Mouse (Mus musculus) right cerebral cortex, adult 2 months (tissue): Measurements from ENCODE around the gene Prr22.

Source experiments
- DNase-seq, 2 experiments: peaks; one replicate each; pipeline ENCODE4 v3.0.0; 2021 to 2022; ENCODE audit warnings: low spot score in 2 of 2

Gene Prr22

GRCm38 (mm10) chr17:56769950-56770349, at the start of gene Prr22:
Gene Prr22, plus strand, starts transcription at chr17:56770250.
- no peak for DNase-seq

DNA sequence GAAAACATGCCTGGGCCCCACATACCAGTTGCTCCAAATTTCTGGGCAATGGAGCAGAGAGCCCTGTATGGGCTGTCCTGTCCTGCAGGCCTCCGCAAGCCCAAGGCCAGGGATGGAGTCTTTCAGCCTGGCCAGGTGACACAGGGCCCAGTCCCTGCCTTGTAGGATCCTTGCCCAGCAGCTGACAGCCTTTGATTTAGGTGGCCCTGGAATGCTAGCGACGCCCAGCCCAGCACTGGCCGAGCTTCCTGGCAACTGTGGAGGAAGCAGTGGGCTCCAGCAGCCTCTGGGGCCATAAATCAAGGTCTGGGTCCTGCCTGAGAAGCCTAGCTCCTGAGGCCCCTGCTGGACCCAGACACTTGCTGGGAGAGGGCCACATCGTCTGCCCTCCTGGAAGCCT, 47.6 kb upstream of the Prr22 start:
- no peak for DNase-seq

- no peak for DNase-seq
These were observed 46.5 kb upstream of the Prr22 start for GRCm38 (mm10) chr17:56723419-56724161.

DNA sequence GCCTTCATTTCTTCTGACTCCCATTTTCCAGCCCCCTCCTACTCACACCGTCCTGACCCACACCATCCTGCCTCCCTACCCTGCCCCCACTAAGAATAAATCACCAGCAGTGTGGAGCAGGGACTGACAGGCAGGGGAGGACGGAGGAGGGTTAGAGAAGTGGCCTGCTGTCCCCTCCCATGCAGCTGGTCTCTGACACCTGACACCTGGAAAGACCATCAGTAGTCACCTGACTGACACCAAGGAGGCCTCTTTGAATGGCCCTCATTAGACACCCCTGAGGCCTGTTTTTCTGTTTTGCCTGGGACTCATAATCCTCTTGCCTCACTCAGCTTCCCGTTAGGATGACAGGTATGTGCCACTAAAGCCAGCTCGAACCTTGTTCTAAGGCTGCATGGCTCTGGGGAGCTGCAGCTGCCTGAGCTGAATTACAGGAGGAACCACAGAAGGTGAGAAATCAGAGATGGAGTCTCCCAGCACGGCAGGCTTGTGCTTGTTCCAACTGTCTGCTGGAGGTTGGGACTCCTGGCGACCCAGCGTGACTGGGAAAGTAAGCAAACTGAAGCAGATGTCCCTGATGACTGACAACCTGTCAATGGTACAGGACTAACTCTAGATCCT, 42.9 kb upstream of the Prr22 start:
- no peak for DNase-seq

DNA sequence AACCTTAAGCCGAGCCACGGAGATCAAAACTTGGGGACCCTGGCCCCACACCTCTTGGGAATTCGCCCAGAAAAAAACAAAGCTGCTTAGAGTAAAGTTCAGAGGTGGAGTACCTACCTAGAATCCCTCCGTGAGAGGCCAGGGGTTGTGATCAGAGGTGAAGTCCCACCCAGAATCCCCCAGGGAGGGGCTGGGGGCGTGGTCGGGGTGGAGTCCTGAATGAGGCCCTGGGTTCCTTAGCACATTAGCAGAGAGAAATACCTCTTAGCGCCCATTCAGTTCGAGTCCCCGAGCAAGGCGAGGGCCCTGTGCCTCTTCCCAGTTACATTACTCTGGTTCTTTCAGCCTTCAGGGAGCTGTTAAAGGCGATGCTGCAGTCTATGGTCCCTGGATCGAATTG, 42.4 kb upstream of the Prr22 start:
- no peak for DNase-seq

- no peak for DNase-seq
These were observed 41.9 kb upstream of the Prr22 start for GRCm38 (mm10) chr17:56728117-56728516.

- DNase-seq: no peak
These were observed 40.9 kb upstream of the Prr22 start for GRCm38 (mm10) chr17:56729151-56729550.

DNA sequence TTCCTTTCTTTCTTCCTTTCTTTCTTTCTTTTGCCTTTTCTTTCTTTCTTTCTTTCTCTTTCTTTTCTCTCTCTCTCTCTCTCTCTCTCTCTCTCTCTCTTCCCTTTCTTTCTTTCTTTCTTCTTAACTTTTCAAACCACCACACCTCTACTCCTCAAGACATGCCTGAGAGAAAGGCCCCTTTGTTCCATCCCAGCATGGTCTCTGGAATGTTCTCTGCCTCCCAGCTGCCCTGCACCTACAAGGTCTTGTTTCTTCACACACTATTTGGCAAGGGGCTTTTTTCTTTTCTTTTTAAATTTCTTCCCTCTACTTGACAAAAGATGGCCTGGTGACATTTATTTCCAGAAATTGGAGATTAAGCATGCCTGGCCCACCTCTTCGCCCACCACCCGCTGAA, 40.4 kb upstream of the Prr22 start:
- DNase-seq: no peak

- no peak for DNase-seq
These were observed 33.5 kb upstream of the Prr22 start for GRCm38 (mm10) chr17:56736534-56736933.

- DNase-seq: no peak
These were observed 31.8 kb upstream of the Prr22 start for GRCm38 (mm10) chr17:56738221-56738620.

GRCm38 (mm10) chr17:56740118-56740787, 29.8 kb upstream of the Prr22 start:
- DNase-seq: no peak

GRCm38 (mm10) chr17:56740788-56741160, 29.3 kb upstream of the Prr22 start:
- no peak for DNase-seq

- DNase-seq: no peak
These were observed 25.9 kb upstream of the Prr22 start for GRCm38 (mm10) chr17:56744173-56744572.

GRCm38 (mm10) chr17:56751404-56752072, 18.5 kb upstream of the Prr22 start:
- peak in 1 of 2 experiments; percentile 10 for DNase-seq

DNA sequence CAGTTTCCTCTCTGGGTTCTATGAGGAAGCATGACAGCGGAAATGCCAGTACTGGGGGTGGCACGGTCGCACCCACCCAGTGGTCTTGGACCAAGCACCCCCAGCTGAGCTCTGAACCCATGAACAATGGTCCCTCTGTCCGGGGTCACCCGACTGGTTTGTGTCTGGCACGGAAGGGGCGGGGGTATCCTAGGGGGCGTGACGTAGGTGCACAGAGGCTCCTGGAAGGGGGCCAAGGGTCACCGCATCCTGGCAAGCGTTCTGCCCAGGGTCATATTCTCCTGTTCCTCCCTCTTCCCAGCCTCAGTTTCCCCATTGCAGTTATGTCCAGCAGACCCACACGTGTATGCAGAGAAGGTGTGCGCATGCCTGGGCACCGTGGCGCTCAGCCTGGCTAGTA, 16.6 kb upstream of the Prr22 start:
- no peak for DNase-seq

- DNase-seq: no peak
These were observed 15.5 kb upstream of the Prr22 start for GRCm38 (mm10) chr17:56754271-56755185.

GRCm38 (mm10) chr17:56756703-56757399, 13.2 kb upstream of the Prr22 start:
- DNase-seq: peak in 1 of 2 experiments; percentile 10

DNA sequence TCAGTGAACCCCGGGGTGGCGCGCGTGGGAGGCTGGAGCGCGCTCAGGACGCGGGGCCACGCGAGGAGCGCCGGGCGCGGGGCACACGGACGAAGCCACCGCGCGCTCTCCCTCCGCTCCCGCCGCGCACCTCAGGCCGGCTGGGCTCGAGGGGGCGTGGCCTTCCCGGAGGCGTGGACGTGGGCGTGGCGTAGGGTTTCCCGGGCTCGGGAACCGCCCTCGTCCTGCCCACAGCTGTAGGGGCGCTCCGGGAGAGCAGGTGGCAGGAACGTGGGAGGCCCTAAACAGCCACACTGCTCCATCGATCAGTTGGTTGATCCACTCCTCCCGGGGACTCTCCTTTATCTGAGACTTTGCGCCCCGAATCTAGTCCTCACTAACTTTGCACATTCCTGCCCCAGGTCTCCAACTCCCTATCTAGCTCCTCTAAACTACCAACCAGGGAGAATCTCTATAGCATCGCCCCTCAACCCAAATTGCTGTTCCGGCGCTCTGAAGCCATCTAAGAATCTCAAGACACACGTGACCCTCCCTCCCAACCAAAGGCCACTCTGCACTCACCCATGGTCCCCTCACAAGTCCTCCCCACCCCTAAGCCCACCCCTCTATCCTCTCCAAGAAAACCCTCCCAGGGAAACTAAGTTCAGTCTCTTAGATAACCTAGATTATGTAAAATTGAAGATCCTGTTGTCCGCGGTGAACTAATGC, 12.5 kb upstream of the Prr22 start, which contains the start of gene Nrtn:
Gene Nrtn, minus strand, starts transcription at position 115 of the 708 bp plus-strand sequence.
- peak; percentile 55 to 59 for DNase-seq

- DNase-seq: peak; percentile 46 to 50
These were observed 11.9 kb upstream of the Prr22 start for GRCm38 (mm10) chr17:56758132-56758531.

DNA sequence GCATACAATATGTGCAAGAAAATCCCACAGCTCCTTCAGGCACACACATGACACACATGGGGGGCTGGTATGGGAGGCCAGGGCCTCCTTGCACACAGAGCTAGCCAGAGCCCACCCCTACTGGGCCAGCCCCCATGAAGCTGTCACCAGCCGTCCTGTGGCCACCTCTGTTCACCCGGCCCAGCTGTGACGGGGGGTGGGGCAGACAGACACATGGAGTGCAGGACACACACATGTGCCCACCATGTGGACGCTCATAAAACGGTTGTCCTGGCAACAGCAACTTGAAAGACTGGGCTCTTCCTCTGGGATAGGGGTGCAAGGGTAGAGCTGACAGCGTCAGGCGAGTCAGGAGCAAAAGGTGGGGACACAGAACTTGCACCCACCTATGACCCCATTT, 10.8 kb upstream of the Prr22 start:
- DNase-seq: no peak
